Mouse (Mus musculus) frontal cortex, adult 2 months (tissue): ENCODE data around the gene BC024978. TPM values are rescaled to one million over a fixed set of nuclear protein-coding genes. Genes with fewer than 3 reads are reported as not detected.
"Not testable (repeated sequence)": the region's sequence is repeated elsewhere in the genome, so short reads cannot be mapped to it uniquely, and the experiment has no call there.

Experiments
- DNase-seq, 2 experiments: peaks; one replicate each; pipeline ENCODE4 v3.0.0; 2022; ENCODE audit warnings: low spot score in 1 of 2; ENCODE audit errors: extremely low spot score in 1 of 2
- polyA plus RNA-seq: library from polyadenylated mRNA; depleted of rRNA; stranded (reverse); fragments of >200 nt; gene quantifications from 2 replicates; pipeline ENCODE4 v1.2.3, GENCODE M21; 2012

The BC024978 gene
- polyA plus RNA-seq, 1 experiment, result 17.5 TPM

DNA sequence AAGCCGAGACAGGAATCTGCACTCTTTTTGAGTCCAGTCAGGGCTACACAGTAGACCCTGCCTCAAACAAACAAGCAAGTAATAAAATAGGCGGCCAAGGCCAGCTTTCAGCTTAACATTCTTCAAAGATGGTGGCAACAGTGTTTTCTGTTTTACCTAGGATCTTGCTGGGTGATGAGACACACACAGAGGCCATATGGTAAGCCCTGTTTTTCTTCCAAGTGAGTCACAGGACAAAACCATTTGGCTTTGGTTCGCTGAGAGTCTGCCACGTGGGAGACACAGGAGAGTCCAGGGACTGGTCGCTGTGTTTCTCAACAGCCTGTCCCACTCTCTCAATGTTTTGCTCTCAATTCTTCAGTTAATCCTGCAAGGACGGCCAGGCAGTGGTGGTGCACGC lies 23.0 kb downstream of the BC024978 start:
- peak in 1 of 2 experiments; percentile 27 for DNase-seq

DNA sequence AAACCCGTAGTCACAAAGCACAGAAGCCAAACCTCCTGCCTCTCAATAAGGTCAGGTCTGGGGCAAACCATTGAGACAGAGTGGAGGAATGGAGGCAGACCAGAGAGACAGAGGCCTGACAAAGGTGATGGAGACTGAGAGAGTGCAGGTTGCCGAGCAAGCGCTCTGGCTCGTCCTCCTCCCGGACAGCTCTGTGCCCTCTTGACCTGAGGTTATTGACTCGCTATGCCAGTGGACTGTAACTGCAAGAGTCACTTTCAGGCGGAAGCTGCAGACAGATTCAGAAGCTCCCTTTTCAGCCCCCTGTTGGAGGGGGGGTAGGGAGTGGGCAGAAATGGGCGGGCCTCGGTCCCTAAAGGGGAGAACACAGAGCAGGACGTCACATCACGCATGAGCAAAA lies 24.4 kb downstream of the BC024978 start:
- DNase-seq, result no peak

DNA sequence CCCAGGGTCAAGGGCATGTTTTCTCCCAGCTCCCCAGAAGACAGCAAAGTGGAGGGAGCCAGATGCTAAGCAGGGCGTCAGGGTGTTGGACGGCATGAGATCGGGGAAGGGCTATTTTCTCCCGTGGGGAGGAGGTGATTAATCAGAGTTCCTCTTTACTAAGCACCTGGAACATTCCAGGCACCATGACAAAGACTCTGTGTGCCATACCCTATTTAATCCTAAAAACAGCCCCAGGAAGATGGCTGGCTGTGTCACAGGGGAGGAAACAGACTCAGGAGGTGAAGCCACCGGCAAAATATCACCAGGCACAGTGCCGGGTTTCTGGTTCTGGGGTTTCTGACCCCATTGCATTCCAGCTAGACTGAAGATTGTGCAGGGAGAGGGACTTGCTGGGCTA lies 26.4 kb downstream of the BC024978 start:
- no peak for DNase-seq

DNA sequence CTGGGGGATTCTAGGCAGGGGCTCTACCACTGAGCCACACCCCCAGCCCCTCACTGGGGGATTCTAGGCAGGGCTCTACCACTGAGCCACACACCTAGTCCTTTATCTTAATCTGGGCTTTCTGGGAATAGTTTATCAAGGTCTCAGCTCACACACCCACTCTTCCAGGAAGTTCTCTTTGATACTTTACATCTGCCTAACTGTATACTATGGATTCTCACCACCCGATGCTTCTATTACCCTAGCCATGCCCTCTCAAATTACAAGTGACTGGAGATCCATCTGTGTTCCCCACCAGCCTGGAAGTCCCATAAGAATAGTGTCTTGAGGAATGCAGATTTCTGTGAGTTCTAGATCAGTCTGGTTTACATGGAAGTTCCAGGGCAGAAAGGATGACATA lies 27.0 kb downstream of the BC024978 start:
- DNase-seq, result no peak

DNA sequence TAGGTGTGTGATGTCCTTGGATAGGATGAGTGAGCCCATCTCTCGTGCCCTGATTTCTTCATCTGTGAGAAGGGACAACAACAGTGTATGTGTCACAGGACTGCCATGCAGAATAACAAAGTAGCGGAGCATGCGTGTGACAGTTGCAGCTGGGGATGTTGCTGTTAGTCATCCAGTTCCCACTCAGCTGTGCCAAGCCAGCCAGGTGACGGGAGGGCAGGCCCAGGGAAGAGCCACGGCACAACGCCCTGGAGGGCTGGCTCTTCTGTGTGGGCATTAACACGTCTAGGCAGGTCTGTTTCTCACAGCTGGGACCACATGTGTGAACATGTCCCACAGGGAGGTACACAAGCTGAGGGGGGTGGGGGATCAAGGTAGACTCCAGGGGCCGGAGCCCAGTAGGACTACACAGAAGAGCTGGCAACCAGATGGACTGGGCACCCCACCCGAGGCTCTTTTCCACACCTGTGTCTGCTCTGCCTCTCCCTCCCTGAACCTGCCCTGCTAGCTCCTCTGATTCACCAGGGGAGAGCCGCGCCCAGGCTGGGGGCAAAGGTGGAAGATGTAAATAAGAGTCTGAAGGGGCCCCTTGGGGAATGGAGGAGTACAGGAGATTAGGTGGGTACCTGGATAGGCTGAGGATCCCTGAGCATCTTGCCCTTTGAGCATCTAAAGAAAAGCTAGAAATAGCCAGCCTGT lies 29.4 kb downstream of the BC024978 start:
- peak; percentile 25 to 69 for DNase-seq

DNA sequence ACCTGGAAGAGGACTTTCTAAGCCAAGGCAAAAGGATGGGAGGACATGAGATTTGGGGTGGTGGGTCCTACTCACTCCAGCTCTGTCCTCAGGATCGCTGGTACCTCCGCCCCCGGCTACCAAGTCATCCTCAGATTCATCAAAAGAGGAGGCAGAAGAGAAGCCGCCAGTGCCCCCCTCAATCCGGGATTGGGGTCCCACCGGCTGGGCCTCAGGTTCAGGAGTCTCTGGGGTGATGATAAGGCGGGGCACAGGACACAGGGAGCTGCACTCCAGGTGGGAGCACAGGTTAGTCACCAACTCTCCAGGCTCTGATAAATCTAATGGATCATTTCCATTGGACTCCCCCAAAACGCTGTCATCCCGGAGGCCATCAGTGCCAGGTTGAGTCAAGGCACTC lies 31.7 kb downstream of the BC024978 start:
- DNase-seq, result no peak

DNA sequence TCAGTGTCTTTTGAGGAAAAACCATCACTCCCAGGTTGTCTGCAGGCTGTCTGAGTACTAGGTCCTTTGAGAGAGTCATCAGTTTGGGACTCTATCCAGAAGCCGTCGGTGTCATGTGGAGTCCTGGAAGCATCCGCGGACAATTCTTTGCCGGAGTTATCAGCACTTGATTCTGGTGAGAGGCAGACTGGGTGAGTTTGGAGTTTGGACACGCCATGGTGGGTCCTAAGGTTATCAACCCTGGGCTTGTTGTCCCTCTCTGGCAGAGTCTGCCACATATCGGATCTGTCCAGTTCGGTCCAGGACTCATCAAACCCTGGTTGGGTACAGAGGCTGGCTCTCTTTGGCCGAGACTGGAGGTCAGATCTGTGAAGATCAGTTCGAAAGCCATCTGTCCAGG lies 32.1 kb downstream of the BC024978 start:
- DNase-seq, result peak in 1 of 2 experiments; percentile 12

DNA sequence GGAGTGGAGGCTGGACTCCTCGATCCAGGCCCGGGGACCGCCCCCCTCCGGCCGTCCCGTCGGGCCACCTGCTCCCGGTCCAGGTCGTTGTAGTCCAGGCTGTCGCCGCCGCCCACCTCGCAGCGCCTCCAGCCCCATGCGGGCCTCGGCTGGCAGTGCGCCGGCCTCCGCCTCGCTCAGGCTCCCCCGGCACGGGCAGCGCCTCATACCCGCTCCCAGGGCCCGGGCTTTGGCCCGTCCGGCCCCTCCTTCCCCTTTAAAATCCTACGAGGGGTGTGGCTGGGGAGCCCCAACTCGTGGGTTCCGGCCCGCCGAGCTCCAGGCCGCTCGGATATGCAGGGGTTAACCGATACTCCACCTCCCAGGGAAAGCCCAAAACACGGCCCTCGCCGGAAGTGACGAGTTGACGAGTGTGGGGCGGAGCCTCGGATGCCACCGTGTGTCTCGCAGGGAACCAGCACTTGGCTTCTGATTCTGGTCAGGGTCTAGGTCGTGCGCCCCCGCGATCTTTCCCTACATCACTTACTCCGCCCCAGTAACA lies 32.8 kb downstream of the BC024978 start, which contains the start of gene Itpkc:
Itpkc (minus strand) TSS at position 381 of the 541 bp plus-strand sequence.
- DNase-seq, result peak; percentile 86 to 92

DNA sequence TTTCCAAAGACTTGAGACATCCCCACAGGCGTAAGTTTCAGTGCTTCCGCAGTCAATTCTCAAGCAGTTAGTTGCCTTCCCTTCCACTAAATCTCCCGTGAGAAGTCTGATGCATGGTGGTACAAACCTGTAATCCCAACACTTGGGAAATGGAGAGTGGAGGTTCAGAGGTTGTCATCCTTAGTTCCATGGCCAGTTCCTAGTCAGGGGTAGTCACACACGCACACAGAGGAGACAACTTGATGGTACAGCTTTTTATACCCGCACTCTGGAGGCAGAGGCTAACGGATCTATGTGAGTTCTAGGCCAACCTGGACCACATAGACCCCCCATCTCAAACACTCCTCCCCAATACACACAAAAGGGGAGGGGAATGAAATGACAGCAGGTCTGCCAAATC lies 33.3 kb downstream of the BC024978 start:
- DNase-seq, result no peak

DNA sequence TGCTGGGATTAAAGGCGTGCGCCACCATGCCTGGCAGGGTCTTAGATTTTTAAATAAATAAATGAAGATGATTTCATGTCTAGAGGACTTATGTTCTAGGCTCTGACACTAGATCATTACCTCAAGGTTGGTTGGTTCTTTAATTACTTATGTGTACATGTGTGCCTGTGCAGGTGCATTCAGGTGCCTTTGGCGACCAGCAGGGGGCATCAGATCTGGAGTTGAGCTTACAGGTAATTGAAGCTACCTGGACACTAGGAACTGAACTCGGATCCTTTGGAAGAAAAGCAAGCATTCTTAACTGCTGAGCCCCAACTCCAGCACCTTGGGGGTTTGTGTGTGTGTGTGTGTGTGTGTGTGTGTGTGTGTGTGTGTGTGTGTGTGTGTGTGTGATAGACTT lies 35.2 kb downstream of the BC024978 start:
- DNase-seq, result no peak

DNA sequence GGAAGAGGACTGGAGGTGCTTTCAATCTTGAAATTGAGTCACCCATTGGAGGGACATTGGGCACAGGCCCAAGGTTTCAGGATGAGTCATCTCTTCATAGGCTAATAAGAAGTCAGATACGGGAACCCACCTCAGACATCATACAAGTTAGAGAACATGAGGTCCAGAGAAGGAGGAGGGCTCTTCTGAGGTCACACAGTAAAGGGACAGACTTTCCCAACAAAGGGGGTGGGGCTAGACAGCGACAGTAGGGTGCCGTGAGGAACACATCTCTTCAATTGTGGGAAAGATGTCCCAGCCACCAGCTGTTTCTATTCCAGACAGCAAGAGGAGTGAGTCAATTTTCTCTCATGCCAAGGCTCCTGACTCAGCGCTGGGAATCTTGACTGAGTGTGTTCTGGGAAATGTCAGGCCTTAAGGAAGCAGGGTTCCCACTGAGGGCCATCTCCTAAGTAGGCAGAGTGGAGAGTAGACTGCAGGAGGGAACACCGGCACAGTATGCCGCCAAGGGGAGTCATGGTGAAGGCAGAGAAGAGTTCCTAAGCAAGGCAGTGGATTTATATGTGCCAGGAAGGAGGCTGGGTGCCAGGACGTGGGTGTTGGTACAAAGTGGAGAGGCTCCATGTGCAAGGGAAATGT lies 36.2 kb downstream of the BC024978 start:
- DNase-seq, result peak; percentile 83 to 84

DNA sequence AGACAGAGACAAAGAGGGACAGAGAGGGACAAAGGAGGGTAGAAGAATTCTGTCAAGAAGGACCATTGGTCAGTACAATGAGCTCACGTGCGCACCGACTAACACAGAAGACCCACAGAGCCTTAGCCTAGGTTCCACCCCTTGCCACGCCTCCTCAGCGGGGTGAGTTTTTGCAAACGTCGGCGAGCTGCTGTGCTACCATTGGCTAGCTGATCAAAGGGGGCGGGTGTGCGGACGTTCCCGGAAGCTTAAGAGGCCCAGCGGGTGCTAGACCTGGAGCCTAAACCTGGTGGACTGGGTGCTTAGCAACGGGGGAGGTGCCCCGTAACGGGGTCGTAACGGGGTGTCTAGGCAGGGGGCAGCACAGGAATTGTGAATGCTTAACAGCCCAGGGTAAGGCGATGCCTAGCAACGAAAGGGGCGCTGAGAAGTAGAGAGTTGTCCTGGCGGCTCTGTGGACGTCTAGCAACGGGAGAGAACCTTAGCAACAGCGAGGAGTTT lies 37.2 kb downstream of the BC024978 start, which contains the start of gene Coq8b:
Coq8b (plus strand) TSS at position 243 of the 501 bp plus-strand sequence.
- peak; percentile 89 to 92 for DNase-seq

DNA sequence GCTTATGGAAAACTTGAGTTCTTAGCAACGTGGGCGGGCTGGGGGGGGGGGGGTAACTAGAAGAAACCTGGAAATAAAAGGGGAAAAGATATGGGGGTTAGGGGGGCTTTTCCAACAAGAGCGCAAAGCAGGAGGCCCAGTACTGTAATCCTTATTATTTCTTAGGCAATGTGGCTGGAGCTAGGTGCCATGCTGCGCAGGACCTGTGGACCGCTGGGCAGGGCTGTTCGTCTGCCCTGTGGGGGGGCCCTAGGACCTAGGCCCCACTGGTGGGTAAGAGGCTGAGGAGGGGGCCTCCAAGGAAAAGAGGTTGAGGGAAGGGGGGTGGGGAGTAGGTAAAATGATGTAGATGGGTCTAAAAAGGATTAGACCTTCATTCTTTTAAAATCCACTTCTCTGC lies 37.7 kb downstream of the BC024978 start:
- no peak for DNase-seq

DNA sequence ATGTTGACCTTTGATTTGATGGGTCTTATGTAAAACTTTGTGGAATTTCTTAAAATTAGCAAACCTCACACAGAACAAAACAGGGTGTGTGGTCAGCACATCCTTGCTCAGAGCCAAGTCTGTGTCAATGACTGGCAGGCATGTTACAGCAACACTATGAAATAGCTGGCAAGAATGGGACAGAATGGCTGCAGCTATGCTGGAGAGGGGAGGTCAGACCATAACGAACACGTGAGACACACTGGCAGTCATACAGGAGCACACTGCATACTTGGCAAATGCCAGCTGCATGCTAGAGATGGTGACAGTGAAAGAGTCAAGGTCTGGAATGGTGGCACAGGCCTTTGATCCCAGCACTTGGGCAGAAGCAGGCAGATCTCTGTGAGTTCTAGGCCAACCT lies 40.1 kb downstream of the BC024978 start:
- no peak for DNase-seq

DNA sequence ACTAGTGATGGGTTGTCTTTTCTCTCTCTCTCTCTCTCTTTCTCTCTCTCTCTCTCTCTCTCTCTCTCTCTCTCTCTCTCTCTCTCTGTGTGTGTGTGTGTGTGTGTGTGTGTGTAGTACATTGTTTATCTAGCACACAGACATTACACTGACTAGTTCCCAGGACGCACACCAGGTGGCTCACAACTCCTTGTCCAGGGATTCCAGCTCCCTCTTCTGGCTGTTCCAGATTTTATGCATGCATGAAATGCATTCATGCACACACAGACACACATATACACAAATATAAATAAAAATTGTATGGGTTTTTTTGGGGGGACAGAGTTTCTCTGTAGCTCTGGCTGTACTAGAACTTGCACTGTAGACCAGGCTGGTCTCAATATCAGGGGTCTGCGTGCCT lies 41.9 kb downstream of the BC024978 start:
- no peak for DNase-seq

DNA sequence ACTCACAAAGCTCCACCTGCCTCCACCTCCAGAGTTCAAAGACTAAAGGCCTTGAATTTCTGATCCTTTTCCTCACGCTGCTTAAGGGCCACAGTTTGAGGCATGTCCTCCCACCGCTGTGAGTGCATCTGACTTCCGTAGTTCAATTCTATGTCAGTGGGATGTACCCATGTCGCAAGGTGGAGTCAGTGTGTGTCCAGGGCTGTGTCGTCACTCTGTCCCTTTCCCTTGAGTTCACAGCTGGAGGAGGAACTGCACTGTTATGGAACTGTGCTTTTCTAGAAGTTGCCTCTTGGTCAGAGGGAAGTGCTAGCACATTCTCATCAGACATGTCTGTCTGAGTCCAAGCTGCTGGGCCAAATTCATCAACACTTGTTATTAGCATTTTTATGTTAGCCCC lies 43.0 kb downstream of the BC024978 start:
- no peak for DNase-seq

DNA sequence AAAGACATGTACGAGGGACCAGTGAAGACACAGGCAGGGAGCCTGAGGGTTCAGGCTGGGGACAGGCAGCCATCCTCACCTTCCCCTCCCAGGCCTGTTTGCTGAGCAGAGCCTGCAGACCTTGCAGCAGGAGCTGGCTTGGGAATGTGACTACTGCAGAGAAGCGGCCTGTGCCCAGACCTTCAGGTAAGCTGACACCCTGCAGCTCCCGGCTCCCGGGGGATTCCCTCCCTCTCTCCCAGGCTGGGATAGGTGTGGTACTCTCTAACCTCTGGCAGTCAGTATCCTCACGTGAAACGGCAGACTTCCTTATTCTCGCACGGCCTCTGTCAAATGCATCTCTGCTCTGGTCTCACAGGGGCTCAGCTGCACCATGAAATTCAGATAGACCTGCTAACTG lies 47.6 kb downstream of the BC024978 start:
- DNase-seq, result no peak

DNA sequence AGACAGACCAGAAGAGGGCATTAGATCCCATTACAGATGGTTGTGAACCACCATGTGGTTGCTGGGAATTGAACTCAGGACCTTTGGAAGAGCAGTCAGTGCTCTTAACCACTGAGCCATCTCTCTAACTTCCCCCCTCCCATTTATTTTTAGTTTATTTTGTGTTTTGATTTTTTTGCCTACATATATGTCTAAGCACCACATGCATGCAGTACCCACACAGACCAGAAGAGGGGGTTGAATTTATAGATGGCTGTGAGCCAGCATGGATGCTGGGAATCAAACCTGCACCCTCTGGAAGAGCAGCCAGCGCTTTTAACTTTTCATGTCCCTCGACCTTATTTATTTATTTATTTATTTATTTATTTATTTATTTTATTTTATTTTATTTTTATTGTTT lies 48.5 kb downstream of the BC024978 start:
- DNase-seq, result not testable (repeated sequence)

DNA sequence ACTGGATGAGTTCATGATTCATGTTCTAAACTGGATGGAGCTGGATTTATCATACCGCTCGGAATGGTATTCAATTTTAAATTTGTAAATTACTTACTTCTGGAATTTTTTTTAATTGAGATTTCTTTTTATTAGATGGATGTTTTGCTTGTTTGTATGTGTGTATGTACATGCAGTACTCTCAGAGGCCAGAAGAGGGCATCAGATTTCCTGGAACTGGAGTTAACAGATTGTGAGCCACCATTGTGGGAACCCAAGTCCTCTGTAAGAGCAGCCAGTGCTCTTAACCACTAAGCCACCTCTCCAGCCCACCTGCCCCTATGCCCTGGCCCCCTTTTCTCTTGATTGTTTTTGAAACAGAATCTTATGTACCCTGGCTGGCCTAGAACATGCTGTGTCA lies 53.6 kb downstream of the BC024978 start:
- DNase-seq, result peak in 1 of 2 experiments; percentile 57

DNA sequence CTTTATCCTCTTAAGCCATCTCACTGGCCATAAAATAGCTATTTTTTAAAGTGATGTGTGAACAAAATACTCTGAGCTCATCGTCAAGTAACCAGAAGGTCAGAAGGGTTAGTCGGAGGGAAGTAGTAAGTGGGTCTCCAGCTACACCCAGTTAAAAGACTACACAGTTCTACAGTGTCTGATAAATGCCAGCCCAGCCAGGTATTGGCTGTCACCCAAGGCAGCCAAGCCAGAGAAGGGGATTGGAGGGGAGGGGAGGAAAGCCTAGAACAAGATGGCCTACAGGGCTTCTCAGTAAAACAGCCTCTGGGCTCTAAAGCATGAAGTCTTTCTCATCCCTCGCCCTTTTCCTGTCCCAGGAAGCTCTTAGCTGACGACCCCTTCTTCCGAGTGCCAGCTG lies 54.3 kb downstream of the BC024978 start:
- no peak for DNase-seq

DNA sequence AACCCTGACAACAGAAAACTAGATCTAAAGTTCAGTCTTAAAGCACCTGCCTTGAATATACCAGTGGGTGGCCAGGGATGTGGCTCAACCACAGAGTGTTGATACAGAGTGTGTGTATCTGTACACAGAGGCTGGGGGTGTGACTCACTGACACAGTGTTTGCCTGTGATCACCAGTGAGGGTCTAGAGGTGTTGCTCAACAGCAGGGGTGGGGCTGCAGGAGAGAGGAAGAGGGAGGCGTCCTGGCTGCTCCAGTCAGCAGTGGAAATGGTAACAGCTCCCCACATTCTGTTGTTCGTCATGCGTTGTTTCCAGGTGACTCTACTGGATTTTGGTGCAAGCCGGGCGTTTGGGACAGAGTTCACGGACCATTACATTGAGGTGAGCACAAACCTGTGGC lies 56.4 kb downstream of the BC024978 start:
- DNase-seq, result no peak

DNA sequence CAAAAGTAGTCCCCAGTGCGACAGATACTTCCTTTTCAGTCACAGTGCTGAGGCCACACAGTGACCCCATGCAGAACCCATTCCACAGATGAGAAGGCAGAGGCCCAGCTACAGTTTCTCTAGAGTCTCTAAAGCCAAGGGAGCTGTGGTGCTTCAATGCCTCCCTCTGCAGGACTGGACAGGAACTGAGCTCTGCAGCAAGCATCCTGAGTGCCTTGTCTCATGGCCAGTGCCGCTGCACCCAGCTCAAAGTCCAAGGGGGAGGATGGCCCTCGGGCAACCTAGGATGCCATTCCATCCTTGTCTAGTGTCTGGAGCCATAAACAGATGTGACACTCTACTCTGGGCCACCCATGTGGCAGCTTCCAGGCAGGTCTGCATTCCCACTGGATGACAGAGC lies 60.1 kb downstream of the BC024978 start:
- DNase-seq, result peak in 1 of 2 experiments; percentile 35
